Mouse (Mus musculus) G1E-ER4 (cell line): ENCODE measurements around the gene Cfdp1. TPM values are rescaled to one million over a fixed set of nuclear protein-coding genes. Genes with fewer than 3 reads are reported as not detected.

Experiments
- GATA1 ChIP-seq: IDR thresholded peaks from one replicate; pipeline ENCODE4 v1.8.0; 2012; ENCODE audit warnings: low read length, inconsistent platforms
- polyA plus RNA-seq: library from polyadenylated mRNA; stranded (reverse); fragments of >175 nt; gene quantifications from 2 replicates; pipeline ENCODE4 v1.2.3, GENCODE M21; 2012

Gene Cfdp1
- polyA plus RNA-seq, 1 experiment = 12.8 TPM

DNA sequence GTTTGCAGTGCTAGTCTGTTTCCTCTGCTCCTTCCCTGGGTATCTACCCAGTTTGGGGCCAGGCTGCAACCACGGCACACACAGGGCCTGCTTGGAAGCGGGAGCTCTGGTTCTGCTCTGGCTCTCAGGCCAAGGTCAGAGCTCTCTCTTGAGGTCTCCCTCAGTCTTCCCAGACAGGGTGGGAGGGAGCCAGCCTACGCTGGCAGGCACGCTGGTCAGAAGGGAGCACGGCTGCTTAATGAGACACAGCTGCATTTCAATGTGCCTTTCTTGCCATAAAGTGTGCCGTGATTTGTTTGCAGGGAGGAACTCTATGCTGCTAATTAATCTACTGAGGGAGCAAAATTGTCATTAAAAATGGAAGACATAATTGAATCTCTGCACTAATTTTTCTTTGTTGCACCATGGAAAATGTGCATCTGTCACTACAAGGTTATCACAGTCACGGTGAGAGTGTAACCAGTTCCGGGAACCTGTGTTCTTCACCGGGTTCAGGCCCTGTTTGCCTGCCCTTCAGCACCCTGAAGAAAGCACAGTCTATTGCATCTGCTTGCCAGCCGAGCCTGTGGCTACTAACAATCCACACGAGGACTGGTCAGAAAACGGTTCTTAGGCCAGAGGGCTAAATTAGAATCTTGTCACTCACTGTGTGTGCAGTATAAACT, 84.2 kb downstream of the Cfdp1 start:
- no peak for TF ChIP-seq GATA1

DNA sequence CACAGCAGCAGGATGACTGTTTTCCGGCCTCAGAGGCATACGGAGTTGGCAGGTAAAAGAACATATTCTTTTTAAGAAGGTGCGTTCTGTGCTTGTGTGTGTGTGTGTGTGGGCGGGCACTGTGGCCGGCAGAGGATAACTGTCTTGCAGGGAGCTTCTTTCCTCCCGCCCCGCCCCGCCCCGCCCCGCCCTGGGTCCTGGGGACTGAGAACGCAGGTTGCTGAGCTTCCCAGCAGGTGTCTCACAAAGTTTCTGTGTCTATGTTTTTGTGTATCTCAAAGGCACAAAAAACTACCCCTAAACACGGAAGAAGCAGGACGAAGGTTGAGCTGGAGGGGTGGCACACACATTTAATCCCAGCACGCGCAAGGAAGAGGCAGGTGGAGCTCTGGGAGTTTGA, 84.8 kb downstream of the Cfdp1 start:
- TF ChIP-seq GATA1 = no peak

DNA sequence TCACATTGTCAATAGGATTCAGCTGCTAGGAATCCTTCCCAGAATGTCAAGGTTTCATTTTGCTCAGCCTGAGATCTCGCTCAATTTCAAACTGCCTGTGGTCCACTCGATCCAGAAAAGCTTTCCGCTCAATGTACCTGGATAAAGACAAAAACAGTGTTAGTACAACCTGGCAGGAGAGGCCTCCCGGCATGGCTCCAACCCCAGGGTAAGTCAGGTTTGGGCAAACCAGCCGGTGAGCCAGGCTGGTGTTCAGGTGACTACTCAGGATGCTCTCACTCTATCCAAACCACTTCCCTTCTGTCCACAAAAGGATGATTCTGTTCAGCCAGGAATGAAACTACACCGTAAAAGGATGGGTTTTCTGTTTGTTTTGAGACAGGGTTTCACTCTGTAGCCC, 85.4 kb downstream of the Cfdp1 start:
- TF ChIP-seq GATA1 = no peak

DNA sequence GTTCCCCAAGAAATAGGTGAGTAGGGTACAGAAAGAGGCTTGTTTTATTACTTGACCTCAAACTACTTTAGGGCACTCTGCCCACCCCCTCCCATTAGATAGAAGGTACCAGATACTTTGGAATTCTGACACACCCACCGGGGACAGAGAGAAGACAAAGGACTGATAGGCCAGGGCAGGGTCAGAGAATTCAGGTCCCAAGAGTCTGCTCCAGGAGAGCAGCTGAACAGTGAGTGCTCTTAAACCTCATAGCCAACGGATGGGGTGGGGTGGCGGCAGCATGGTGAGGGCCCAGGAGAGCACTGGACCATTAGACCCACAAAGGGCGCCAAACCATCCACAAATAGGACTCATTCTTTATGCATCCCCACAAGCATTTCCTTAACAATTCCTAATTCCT, 88.5 kb downstream of the Cfdp1 start:
- no peak for TF ChIP-seq GATA1

DNA sequence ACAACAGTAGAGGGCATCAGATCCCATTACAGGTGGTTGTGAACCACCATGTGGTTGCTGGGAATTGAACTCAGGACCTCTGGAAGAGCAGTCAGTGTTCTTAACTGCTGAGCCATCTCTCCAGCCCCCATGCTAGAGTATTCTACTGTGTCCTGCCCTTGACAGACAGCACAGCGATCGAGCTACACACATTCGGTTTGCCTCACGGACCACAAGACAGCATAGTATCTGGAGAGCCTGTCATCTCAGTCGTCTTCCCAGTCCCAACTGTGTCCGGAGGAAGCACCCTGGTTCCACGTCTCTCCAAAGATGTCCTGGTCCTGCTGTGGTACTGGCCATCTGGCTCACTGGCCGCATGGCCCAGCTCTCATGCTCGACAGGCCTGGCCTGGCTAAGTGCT, 89.0 kb downstream of the Cfdp1 start:
- TF ChIP-seq GATA1 = no peak

DNA sequence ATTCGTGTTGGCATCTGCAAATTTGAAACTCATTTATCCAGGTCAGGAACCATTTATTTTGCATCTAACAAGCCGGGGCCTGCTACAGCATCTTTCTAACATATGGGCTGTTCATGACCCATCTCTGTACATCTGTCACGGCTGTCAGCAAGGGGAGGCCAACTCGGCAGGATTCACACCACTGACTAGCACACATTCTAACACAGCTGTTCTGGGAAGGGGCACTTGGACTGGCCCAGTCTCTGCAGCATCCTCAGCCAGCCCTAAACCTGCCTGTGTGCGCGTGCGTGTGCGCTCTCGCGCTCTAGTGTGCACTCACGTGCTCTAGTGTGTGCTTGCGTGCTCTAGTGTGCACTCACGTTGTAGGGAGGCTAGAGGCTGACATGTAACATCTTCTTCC, 93.4 kb downstream of the Cfdp1 start:
- no peak for TF ChIP-seq GATA1

DNA sequence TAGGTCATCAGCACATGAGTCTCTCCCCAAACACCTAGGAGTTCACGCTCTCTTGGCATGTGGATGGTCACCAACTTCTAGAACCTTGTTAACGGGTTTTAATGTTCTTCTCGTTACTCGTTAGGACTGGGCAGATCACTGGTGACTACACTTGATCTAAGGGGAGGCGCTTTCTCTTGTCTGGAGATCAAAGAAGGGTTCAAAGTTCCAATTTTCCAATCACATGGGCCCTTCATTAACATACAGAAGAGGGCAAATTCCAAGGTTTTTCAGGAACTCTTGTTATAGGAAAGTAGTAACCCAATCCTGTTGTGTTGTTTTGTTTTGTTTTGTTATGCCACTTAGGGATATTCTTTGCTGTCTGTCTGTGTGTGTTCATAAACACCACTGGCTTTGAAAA, 95.3 kb downstream of the Cfdp1 start:
- no peak for TF ChIP-seq GATA1

DNA sequence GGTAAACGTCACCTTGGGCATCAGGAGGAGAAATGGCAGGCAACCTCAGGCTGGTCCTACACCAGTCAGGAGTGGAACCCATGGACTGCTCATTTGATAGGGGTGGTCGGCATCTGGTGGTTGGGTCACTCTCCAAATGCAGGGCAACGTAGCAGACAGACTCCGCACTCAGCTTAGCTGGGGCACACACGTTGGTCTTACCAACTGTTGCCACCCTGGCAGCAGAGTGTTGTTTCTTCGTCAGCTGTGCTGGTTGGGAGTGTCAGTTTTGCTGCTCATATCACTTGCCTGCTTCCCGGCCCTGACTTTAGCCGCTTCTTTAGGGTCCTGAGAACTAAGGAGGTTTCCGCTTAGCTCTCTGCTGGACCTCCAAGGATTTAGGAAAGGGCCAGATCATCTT, 96.5 kb downstream of the Cfdp1 start:
- TF ChIP-seq GATA1 = no peak

DNA sequence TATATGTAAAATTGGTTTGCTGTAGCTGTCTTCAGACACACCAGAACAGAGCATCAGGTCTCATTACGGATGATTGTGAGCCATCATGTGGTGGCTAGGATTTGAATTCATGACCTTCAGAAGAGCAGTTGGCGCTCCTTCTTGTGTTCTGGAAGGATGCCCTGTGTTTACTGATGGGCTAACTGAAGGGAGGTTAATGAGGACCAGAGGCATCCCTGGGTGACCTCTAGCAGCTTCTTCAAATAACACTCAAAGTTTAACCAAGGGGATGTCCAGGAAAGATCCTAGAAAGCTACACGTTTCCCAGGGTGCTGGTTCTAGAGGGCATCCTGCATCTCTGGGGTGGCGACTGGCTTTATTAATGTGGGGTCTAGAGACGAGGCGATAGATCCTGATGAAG, 99.4 kb downstream of the Cfdp1 start:
- TF ChIP-seq GATA1 = no peak

DNA sequence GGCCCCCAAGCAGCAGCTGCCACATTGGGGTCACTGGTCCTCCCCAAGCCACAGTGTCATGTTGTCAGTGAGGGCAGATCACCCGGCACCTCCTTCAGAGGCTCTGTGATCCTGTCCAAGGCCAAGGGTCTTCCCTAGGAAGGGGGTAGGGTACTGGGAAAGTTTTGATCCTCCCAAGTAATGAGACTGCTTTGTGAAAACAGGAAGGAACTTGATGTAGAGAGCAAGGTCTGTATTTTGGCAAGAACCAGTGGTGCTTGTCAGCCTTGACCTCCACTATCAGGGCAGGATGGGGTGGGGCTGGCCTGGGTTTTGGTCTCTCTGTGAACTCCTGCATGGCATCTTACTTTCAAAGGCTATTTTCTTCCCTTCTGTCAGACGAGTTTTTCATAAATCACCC, 100.0 kb downstream of the Cfdp1 start:
- TF ChIP-seq GATA1 = no peak

DNA sequence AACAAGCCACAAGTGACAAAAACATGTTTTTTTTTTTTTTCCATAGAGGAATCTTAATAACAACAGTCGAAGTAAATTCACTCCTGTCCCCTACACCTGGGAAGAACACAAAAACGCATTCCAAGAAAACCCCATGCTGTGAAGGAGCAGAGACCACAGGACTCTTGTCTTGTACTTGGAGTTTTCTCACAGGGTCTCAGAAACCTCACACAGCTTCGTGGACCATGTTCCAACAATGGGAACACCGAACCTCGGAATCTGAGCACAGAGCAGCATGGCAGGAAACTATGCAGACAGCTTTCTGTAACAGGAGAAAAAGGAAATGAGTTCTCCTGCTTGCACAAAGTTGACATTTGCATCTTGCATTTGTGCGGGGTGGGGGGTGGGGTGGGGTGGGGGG, 105.3 kb downstream of the Cfdp1 start:
- TF ChIP-seq GATA1 = no peak

DNA sequence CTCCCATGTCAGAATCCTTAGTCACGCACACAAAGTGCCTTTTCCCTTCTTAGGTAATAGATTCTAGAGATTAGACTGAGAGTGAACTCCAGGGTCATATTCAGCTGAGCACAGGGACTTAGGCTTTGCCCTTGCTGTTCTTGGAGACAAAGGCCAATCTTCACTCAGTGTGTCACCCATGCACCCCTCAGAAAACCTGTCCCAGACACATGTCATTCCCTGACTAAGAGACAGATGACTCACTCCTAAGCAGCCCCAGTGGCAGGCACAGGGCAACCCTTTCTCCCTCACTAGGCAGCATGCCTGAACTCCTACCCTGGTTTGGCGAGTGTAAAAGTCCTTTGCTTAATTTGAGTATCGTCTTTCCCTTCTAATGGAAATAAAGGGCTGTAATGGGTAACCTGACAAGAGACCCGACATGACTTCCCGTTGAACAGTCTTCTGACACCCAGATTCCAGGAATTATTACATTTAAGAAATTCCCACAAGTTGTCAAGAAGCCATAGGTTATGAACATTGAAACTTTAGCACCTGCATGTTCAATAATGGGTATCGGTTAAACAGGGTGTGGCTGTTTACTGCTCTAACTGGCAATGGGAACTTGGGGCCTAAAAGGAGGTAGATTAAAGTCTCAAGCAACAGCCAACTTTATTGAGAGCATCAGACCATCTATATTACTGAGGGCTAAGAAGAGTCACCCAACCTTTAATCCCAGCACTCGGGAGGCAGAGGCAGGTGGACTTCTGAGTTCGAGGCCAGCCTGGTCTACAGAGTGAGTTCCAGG, 106.0 kb downstream of the Cfdp1 start:
- TF ChIP-seq GATA1 = no peak

DNA sequence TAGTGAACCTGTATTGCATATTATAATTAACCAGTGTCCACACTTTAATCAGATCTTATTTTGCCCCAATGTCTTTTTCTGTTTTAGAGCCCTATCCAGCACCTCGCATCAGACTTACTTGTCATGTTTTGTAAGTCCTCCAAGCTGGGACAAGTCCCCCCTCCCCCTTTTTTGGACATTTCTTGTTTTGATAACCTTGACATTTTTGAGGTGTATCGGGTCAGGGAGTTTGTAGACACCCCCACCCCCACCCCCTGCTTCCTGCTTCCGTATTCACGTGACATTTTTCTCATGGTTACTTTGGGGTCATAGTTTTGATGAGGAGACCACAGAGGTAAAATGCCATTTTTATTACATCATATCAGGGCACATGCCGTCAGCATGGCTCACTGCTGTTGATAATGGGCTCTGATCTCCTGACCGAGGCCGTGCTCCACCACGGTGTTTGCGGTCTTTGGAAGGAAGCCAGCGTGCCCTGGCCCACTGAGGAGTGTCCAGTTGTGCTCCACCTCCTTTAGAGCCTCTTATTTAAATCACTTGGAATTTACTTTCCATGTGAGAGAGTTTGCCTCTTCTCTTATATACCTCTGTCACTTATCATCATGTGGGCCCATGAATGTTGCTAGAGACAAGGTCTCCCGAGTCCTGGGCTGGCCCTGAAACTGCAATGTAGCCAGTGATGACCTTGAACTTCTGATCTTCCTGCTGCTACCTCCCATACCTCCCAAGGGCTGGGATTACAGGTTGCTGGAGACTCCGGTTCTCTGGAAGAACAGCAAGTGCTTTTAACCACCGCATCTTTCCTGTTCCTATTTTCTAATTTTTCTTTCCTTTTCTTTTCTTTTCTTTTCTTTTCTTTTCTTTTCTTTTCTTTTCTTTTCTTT, 107.3 kb downstream of the Cfdp1 start:
- TF ChIP-seq GATA1 = no peak

DNA sequence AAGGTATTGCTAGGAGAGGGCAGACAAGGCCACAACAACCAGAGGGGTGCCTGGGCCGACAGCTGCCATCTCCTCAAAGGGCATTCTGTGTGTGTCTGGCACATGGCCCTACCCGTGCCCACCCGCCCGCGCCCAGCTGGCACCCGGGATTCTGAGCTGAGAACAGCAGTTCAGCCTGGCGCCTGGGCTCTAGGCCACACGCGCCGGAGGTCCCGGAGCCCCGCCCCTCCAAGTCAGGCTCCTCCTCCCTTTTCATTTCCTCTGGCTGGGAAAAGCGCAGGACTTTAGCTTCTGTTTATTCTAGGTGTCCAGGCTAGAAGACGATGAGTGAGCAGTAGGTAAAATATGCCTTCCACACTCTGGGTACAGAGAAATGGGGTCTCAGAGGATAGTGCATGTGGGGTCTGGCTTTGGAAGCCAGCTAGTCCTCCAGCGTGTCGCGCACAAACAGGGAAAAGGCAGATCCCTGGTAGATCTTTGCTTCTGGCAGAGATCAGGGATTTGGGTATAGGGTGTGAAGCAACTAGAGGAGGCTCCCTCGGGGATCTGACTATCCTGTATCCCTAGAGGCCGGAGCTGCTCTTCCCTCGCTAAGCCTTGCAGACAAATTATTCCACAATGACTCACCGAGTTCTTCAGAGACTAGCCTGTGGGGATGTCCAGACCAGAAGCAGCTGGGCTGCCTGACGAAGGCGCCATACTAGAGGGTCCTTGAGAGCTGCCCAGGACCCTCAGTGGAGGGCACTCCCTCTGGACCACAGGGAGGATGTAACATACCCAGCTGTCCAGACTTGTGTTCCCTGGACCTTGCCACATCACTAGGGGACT, 108.3 kb downstream of the Cfdp1 start:
- no peak for TF ChIP-seq GATA1

DNA sequence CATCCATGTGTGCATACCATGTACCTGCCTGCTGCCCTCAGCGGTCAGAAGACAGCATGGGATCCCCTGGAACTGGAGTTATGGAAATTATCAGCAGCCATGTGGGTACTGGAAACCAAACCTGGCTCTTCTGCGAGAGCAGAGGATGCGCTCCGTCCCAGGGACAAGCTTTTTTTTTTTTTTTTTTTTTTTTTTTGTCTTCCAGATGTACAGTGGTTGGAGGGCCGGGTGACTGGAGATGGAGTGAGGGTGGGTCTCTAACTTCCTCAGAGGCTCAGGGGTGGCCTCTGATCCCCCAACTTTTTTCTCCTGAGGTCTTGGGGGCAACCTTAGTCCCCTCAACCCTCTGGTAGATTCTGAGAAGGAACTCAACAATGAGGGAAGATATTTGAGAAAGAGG, 109.0 kb downstream of the Cfdp1 start:
- TF ChIP-seq GATA1 = no peak
